Mouse (Mus musculus) telencephalon, adult 2 months (tissue): ENCODE data around the gene Lclat1.
"Not testable (repeated sequence)": the region's sequence is repeated elsewhere in the genome, so short reads cannot be mapped to it uniquely, and the experiment has no call there.

ENCODE experiments used
- DNase-seq: peaks from one replicate; pipeline ENCODE4 v3.0.0-alpha.2; 2011; ENCODE audit warnings: low read depth, low spot score

Gene Lclat1

GRCm38 (mm10) chr17:73273809-73274208 is 166.0 kb downstream of the Lclat1 start:
- DNase-seq: no peak

GRCm38 (mm10) chr17:73275066-73275465 is 167.3 kb downstream of the Lclat1 start:
- DNase-seq: no peak

GRCm38 (mm10) chr17:73277770-73278169 is 170.0 kb downstream of the Lclat1 start:
- no peak for DNase-seq

DNA sequence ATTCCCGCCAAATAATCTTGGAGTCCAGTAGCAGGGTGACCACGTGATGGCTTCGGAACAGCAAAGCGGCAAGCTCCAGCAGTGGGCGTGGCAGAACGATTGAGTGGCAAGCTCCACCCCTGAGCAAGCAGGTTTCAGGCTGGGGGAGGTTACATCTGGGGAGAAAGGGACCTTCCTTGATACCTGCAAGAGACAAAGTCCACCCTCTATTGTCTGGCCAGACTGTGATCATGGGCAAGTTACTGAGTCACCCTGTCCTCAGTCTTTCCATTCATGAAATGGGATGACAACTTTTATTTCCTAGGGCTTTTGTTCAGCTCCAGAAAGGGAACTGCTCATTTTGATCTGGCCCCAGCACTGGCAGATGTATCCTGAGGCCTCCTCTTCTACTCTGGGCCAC is 174.9 kb downstream of the Lclat1 start:
- DNase-seq: not testable (repeated sequence)

DNA sequence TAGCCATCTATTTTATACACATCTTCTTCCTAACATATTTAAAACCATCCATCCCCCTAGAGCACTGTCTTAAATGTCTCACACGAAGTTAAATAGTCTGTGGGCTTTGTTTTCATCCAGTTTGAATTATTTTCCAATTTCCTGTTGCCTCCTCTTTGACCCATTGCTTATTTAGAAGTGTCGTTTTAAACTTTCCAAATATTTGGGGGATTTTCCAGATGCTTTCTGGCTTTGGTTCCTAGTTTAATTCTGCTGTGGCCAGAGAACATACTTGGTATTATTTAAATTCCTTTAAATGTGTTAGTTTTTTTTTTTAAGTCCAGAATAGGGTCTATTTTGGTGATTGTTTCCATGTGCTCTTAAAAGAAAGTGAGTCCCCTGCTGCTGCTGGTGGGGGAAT is 176.5 kb downstream of the Lclat1 start:
- no peak for DNase-seq
